Mouse (Mus musculus): ENCODE data around the gene Pkdrej.
"Not testable (repeated sequence)": the region's sequence is repeated elsewhere in the genome, so short reads cannot be mapped to it uniquely, and the experiment has no call there.

Gene Pkdrej

DNA sequence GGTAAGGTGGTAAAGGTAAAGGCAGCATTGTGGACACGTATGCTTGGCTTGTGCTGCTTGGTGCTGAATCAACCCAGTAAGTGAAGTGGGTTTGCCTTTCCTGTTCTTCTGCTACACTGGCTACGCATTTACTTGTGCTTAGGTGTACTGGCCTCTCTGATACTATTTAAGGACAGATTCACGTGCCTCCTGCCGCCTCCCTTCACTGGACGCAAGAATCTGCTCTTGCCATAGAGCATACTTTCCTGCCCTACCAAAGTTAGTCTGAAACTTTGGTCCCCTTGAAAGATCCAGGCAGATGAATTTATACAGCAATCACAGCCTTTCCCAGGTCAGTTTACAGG, 11.1 kb downstream of the Pkdrej start:
- no peak for DNase-seq (ENCODE audit: low read depth, low spot score)

DNA sequence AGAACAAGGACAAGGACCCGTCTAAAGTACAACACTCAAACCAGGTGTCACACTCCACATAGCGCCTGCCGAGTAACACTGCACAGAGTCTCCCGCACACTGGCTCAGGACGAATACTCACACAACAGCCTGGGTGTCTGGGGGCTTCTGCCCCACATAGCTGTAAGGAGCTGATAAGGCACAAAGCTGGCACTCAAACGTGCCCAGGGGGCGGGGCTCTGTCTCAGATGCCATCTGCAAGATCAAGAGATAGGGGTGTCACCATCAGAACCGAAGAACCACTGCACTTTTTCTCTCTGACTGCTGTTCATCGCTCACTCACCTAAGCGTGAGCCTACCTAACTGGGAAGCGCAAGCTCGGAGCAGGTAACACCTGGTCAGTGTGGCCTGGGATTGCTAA, 12.4 kb downstream of the Pkdrej start:
- DNase-seq (ENCODE audit: low read depth, low spot score), result no peak

DNA sequence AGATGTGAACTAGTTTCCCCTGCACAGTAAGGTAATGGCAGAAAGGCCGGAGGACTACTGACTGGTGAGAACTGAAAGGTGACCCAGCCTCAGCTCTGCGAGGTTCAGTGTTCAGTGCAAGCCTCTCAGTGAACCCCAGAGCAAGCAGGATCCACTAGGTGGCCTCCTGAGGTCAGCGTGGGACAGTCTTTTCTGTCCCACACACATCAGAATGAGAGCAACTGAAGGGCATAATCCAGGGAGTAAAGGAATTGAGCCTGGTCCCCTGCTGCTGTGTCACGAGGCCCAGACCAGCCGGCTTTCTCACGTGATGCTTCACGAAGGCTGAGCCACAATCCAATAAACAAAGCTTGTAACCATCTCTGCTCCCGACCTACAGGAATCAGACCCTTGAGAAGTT, 13.1 kb downstream of the Pkdrej start:
- no peak for DNase-seq (ENCODE audit: low read depth, low spot score)

DNA sequence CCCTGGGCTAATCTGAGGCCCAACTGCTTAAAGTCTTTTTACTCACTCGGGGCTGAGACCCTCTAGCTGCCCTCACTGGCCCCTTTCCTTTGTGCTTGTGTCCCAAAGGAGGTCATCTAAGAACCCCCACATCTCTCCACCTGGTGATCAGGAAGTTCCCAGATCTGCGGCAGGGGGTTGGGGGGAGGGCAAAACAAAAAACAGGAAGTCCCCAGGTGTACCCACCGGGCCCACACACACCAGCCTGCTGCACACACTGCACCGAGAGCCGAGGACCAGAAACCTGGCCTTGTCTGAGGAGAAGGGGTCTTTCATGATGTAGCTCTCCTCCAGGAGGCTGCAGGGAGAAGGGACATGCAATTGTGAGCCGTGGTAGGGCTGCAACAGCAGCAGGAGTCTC, 13.5 kb downstream of the Pkdrej start:
- DNase-seq (ENCODE audit: low read depth, low spot score), result no peak

DNA sequence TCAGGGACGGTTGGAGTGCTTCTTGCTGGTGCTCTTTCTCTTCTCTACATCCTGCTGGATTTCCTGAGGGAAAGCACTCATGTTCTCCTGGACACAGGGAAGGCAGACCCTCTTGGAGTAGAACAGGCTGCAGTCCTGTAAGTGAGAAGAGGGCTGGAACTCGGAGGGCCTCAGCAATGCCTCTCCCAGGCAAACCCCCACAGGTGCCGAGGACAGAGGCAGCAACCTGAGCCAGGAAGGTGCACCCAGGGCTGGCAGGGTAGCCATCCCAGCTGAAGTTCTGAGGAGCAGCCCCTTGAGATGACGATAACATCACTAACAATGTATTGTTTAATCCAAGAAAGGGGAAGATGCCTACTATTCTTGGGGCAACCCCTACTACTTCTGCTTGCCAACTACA, 14.1 kb downstream of the Pkdrej start:
- DNase-seq (ENCODE audit: low read depth, low spot score), result no peak

DNA sequence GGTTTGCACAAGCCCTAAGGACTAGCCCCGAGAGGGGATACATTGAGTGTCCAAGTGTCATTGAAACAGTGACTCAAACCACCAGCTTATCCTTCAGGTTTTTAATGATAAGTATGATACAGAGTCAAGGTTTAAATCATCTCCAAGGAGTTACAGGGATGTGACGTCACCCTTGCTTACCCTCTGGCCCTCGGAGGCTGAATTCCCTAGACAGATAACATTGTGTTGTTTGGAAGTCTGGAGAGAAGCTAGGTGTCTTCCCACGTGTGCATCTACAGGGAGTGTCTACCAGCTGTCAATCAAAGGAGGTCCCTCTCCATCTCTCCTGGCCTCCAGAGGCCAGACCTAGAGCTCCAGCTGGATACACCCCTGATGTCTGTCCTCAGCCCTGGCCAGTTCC, 14.6 kb downstream of the Pkdrej start:
- no peak for DNase-seq (ENCODE audit: low read depth, low spot score)

DNA sequence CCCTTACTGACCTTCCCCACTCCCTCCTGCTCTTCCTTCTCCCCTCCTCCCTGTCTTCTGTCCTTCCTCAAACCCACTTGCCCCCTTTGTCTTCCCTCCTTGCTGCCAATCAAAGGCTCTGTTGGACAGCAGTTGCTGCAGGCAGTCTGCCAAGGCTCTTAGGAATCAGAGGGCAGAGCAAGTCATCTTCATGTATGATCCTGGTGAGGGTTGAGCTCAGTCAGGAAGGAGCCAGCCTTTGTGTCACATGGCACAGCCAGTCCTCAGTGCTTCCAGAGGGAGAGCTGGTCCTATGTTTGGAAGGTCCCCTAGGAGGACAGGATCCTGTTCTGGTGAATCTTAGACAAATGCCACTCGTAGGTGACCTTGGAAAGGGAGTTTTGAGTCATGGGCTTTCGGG, 18.6 kb downstream of the Pkdrej start:
- no peak for DNase-seq (ENCODE audit: low read depth, low spot score)

DNA sequence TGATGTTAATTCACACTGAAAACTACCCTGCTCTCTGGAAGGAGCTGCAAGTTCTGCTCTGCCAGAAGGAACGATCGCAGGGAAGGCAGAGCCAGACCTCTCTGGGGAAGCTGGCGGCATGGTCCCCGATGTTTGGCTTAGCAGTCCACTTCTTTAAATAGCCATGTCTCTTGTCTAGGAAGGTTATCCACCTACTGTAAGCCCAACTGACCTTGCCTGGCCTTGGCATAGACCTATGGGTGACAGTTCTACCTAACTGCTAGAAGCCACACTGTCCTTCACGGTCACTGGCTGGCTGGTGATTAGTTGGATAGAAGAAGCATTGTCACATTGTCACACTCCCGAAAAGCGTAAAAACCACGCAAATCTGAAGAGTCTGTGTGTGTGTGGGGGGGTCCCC, 22.9 kb downstream of the Pkdrej start:
- DNase-seq (ENCODE audit: low read depth, low spot score), result no peak

DNA sequence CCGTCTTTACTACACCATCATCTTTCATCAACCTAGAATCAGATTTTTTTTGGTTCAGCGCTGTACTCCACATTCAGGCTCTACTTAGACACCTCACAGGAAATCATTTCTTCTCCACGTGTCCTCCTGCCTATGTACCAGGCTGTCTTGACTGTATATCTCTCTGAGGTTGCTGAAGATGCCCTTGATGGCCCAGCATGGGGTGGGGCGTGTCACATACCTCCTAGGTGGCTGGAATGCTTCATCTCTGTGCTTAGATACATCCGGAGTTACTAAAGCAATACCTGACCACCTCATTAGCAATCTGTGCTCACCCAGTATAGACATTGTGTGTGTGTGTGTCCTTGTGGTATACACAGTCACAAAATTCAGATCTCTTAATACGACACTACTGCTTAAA, 26.0 kb downstream of the Pkdrej start:
- no peak for DNase-seq (ENCODE audit: low read depth, low spot score)

DNA sequence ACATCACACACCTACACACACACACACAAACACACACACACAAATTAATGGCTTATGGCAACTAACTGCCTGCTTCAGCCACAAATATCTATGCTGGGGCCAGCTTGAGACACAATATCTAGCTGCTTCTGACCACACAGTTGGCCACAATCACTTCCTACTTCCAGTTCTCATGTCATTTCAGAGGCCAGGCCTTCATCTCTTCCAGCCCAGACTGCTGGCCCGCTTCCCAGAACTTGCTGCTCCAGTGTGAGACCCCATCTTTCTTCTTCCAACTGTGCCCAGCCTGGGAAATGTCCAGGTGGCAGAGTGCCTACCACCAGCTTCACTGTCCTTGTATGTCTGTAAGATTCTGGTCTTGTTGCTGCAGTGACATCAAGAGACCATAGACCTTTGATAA, 28.7 kb downstream of the Pkdrej start:
- no peak for DNase-seq (ENCODE audit: low read depth, low spot score)

DNA sequence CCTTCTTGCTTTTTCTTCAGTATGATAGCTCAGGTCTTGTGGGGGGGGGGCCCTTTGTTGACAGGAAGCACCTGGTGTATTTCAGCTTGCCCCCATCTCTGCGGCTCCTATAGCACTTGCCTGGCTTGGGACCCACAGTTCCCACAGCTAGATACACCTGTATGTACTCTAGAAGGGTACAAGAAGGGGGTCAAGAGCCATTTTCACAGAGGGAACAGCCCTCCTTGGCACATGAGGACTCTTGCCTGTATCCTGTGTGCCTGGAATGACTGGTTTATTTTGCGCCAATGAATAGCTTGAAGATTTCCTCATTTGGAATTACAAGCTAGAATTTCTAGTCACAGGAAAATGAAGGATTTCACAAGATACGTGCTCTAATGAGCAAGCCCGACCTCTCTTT, 30.1 kb downstream of the Pkdrej start:
- DNase-seq (ENCODE audit: low read depth, low spot score), result no peak

DNA sequence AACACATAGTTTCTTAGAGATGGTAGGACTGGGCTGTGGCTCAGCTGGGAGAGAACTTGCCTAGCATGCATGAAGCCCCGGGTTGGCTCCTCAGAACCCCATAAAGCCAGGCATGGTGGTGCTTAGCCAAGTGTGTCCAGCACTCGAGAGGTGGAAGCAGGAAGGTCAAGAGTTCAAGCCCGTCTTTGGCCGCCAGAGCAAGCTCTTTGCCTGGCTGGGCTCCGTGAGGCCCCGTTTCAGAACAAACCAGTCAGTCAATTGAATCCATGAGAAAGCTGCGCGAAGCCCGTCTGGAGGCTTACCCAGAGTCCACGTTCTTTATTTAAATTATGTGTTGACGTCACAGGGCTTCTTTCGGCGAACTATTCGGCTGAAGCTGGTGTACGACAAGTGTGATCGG, 32.9 kb downstream of the Pkdrej start:
- no peak for DNase-seq (ENCODE audit: low read depth, low spot score)

DNA sequence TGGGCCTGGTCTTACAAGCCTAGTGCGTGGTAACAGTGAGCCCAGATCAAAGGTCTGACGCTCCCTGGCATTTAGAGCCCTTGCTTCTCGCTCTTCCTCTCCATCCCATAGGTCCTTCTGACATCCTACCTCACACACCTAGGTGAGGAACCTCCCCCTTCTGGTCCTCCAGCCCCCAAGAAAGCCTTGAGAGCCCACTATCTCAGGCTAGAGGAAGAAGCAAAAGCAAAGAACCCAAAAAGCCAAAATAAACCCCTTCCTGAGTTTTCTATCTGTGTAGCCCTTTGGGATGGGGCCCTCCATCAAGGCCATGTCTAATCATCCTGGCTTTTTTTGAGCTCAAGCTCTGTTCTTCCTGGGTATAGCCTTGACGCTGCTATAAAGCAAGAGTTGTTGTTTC, 33.5 kb downstream of the Pkdrej start:
- no peak for DNase-seq (ENCODE audit: low read depth, low spot score)

DNA sequence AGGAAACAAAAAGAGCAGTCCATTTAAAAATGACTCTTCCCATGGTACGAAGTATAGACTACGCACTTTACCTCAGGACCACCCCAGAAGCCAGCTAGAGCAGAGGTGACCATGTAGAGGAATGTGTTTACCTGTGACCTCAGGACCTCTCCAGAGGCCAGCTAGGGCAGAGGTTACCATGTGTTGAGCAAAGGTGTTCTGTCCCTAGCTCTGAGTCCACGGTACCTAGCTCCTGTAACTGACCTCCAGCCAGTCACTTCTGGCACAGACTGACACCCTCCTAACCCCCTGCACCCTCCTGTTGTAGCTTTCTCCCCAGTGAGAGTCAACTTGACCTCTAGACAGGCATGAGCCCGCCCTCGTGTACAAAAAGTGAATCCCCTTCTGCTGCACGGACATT, 34.1 kb downstream of the Pkdrej start:
- no peak for DNase-seq (ENCODE audit: low read depth, low spot score)

DNA sequence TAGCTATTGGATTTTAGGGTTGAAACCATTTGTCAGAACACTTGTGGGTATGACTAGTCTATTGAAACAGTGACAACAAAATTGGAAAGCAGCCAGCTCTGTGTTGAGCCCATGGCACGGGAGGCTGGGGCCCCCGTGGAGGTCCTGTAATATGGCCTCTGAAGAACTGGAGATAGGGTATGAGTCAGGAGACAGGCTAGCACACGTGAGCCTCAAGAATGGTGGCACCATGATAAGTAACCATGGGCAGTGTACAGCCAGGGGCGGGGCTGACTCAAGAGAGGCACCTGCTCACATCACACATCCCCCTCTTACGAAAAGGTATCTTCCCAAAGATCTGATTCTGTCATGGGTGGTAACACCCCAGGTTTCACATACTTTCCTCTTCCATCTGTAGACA, 34.8 kb downstream of the Pkdrej start:
- DNase-seq (ENCODE audit: low read depth, low spot score), result no peak

DNA sequence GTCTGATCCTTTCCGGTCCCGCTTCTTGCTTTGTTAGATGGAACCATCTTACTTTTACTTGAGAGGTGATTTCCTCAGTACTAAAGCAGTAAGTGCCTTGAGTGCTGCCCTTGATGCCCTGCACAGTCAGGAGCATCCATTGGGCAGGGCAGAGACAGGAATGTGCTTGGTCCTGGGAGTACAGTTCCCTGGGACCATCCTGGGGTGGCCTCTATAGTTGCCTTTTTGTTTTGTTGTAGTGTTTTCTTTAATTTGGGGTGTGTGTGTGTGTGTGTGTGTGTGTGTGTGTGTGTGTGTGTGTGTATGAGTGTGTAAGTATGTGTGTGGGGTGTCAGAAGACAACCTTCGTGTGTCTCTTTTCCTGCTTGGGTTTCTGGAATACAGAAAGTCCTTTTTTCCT, 37.2 kb downstream of the Pkdrej start:
- no peak for DNase-seq (ENCODE audit: low read depth, low spot score)

DNA sequence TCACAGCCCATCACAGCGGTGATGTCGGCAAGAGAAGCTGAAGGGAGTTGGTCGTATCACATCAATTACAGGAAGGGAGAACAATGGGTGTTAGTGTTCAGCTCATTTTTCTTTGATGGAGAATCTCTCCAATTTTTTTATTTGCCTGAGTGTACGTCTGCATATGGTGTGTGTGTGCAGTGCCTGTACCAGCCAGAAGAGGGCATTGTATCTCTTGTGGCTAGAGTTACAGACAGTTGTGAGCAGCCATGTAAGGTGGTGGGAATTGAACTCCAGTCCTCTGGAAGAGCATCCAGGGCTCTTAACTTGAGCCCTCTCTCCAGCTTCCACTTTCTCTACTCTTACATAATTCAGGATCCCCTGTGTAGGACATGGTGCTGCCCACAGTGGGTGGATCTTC, 38.4 kb downstream of the Pkdrej start:
- DNase-seq (ENCODE audit: low read depth, low spot score), result no peak

DNA sequence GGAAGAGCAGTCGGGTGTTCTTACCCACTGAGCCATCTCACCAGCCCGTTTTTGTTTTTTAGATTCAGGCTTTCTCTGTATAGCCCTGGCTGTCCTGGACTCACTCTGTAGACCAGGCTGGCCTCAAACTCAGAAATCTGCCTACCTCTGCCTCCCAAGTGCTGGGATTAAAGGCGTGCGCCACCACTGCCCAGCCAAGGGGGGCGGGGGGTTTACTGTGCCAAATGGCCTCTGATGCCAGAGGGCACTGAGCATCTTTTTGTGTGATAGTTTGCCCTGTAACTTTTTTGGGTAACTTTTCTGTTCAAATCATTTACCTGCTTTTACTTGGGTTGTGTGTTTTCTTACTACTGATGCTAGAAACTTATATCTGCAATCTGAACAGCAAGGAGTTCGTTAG, 42.6 kb downstream of the Pkdrej start:
- not testable (repeated sequence) for DNase-seq (ENCODE audit: low read depth, low spot score)

DNA sequence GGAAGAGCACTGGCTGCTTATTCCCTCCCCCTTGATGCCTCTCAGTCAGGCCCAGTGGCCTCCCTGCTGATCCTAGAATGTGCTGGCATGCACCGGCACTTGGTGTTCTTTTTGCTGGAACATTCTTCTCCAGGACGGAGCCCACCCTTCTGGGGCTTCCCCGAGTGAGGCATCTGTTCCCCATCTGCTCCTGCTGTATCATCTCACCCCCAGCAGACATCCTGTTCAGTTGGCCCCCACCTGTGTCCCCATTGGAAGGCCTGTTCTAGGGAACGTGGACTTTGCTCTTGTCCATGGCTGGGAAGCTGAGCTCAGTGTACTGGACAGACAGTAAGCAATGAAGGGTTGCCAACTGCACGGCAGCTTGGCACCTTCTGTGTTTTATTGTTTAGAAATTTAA, 44.8 kb downstream of the Pkdrej start:
- no peak for DNase-seq (ENCODE audit: low read depth, low spot score)

DNA sequence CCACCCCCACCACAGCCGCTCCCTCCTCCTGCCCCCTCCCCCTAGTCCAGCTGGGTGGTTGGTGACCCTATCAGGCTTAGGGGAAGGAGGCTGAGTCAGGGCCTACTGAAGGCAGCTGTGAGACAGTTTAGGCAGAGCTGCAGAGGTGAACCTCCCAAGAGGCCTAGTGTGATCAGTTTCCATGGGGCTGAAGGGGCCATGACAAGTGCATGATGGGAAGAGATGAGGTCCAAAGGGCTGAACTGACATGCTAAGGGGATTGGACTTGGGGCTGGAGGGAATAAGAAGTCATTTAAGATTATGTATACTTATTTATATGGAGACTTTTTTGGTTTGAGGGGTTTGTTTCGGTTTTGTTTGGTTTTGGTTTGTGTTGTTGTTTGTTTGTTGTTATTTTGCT, 45.3 kb downstream of the Pkdrej start:
- DNase-seq (ENCODE audit: low read depth, low spot score), result no peak

DNA sequence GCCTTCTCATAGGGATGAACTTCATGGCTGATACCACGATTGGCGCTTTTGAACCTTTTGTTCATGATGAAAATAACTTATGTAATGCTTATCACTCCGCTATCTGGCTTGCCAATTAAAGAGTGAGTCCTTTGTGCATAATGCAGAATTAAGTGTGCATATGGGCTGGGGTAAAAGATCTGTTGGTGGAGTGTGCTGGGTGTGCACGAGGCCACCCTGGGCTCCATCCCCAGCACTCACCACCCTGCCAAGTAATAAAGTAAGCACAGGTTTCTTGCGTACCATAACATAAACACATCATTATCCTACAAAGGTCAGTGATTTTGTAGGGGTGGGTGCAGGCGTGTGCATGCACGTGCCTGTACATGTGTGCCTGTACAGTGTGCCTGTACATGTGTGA, 46.5 kb downstream of the Pkdrej start:
- no peak for DNase-seq (ENCODE audit: low read depth, low spot score)

DNA sequence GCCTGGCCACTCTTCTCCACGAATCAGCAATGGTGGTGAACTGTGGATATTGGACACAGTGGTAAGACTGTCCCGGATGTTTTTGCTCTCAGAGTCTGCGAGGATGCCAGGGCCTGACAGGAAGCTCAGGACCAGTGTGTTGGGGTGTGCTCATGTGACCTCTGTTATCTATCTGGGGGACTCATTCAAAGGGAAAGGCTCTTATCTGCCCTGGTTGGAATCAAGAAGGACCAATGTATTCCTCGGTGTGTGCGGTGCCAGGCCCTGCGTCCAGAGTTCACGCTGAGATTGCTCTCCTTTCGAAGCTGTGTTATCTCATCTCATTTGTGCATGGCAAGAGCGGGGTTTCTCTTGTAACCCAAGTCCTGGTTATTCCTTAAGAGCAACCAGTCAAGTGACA, 47.1 kb downstream of the Pkdrej start:
- DNase-seq (ENCODE audit: low read depth, low spot score), result no peak

DNA sequence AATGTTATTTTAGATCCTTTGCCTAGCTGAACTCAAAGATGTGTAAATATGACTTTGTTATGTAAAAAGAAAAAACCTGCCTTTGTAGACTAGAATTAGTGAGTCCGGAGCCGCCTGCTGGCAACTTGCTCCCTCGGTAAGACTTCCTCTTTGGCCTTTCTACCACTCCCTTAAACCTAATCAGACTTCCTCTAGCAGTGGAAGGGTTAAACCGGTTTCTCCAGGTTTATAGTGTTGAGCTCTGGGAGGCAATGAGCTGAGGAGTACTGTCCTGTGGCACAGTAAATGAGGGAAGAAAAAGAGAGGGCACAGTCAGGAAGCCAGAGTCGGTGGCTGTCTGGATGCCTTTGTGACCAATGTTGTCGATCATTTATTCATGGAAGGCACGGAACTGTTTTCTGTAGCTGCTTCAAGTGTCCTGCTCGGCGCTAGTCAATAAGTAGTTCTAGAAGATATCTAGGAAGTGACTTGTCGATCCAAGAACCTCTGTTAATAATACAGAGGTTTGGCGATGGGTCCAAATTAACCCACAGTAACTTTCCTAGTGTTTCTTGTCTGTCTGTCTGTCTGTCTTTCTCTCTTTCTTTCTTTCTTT, 49.3 kb downstream of the Pkdrej start:
- no peak for DNase-seq (ENCODE audit: low read depth, low spot score)

DNA sequence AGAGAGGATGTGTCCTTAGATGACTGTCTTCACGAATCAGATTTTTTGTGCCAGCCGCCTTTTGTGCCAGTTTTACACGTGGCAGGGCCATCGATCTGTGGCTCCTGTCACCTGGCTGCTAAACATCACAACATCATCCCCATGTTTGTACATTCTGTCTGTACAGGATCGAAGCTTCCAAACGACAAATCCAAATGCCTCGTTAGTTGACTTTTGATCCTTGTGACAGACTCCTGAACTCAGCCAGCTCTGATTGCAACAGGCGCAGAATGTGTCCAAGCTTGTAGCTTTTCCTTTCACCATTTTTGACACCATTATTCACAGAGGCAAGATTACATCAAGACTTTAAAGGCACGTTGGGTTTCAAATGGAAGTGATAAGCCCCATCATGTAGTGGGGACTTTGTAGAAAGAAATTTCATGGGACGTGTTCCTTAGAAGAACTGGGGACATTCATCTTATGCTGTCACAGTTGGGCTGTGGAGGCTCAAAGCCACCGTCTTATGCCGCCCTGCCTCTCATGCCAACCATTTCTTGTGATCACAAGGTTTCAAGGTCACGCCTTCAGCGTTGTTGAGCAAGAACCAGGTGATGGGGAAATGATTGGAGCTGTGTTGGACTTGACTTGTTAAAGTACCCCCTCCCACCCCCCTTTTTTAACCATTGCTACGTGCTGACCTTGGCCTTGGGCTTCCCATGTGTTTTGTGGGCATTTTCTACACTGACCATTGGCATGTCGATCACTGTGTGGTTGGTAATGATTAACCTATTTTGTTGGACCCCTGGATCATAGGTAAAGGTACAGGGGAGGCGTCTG, 50.0 kb downstream of the Pkdrej start:
- no peak for DNase-seq (ENCODE audit: low read depth, low spot score)
